Mouse (Mus musculus) hindbrain, embryonic 11.5 days (tissue): ENCODE measurements around the gene Stag1. TPM values are rescaled to one million over a fixed set of nuclear protein-coding genes. Genes with fewer than 3 reads are reported as not detected.

Source experiments
- ATAC-seq: fragments of 200-750 bp; cut with Nextera tagmentation; 2 replicates; pipeline ENCODE4 v1.8.0; 2017; ENCODE audit warnings: mild to moderate bottlenecking, moderate TSS enrichment, moderate library complexity; ENCODE audit not compliant: low FRiP score
- DNase-seq: peaks from one replicate; pipeline ENCODE4 v3.0.0-alpha.2; 2015; ENCODE audit warnings: low spot score
- H3K27ac ChIP-seq: fragments of 300-500 bp; sonication (generic); 2 replicates; pipeline ENCODE4 v1.5.1; 2014; ENCODE audit warnings: mild to moderate bottlenecking, low read depth, low read length
- H3K27me3 ChIP-seq: fragments of 300-500 bp; sonication (generic); 2 replicates; pipeline ENCODE4 v1.6.1; 2014; ENCODE audit warnings: mild to moderate bottlenecking, low read length, moderate library complexity, mixed read lengths; ENCODE audit not compliant: control insufficient read depth, insufficient read depth
- H3K36me3 ChIP-seq: fragments of 300-500 bp; sonication (generic); 2 replicates; pipeline ENCODE4 v1.6.1; 2014; ENCODE audit warnings: mild to moderate bottlenecking, low read length, moderate library complexity, mixed read lengths; ENCODE audit not compliant: control insufficient read depth, insufficient read depth
- H3K4me1 ChIP-seq: fragments of 300-500 bp; sonication (generic); replicated peaks from 2 replicates; pipeline ENCODE4 v1.6.1; 2014; ENCODE audit warnings: low read length, mixed read lengths; ENCODE audit not compliant: control insufficient read depth, insufficient read depth
- H3K4me2 ChIP-seq: fragments of 300-500 bp; sonication (generic); replicated peaks from 2 replicates; pipeline ENCODE4 v1.6.1; 2014; ENCODE audit warnings: mild to moderate bottlenecking, low read depth, low read length
- H3K4me3 ChIP-seq: fragments of 300-500 bp; sonication (generic); 2 replicates; pipeline ENCODE4 v1.5.1; 2014; ENCODE audit warnings: low read depth, low read length
- H3K9ac ChIP-seq: fragments of 300-500 bp; sonication (generic); 2 replicates; pipeline ENCODE4 v1.6.1; 2014; ENCODE audit warnings: low read depth, low read length
- H3K9me3 ChIP-seq: fragments of 300-500 bp; sonication (generic); 2 replicates; pipeline ENCODE4 v1.6.1; 2016; ENCODE audit warnings: low read length; ENCODE audit not compliant: control insufficient read depth
- whole genome bisulfite sequencing: fragments of 180-500 bp; shearing (Covaris S2); extraction: QIAGEN DNeasy Blood & Tissue Kit; methylation state at CpG from one replicate; pipeline ENCODE4 v1.1.7; 2014; 5-methylcytosine and 5-hydroxymethylcytosine counted together
- polyA plus RNA-seq: library from polyadenylated mRNA; unstranded; fragments of >200 nt; fragmentation: Nextera tagmentation; extraction: Ambion mirVana; gene quantifications from 2 replicates; pipeline ENCODE4 v1.2.1, GENCODE M21; 2014

Stag1 gene
- polyA plus RNA-seq, 1 experiment from 2014 or later: 57.4 TPM

DNA sequence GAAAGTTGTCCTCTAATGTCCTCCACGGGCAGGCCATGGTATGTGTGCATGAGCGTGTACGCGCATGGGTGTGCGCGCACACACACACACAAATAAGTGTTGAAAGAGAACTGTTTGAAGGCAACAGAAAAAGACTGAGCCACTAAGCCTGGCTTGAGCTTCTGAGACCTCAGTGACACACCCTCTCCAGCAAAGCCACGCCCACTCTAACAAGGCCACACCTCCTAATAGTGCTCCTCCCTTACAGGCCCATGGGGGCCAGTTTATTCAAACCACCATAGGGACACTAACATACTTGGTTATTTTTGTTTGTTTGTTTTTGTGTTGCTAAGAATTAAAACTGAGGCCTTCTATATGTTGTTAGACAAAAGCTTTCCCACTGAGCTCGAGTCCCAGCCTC is 1.3 kb upstream of the Stag1 start:
- Histone ChIP-seq H3K36me3 (no peaks in the 10 kb centered on the region), H3K27ac (no peak overlapping the region), H3K4me1 (no peaks in the 10 kb centered on the region; the same call in 1 of the 2 replicates), H3K9me3 (no peaks in the 10 kb centered on the region), H3K9ac (no peak overlapping the region), H3K4me3 (no peak overlapping the region), H3K4me2 (no peak overlapping the region), H3K27me3 (no peaks in the 10 kb centered on the region)
- ATAC-seq (no peak), DNase-seq (no peak)
- 90% methylated on average over 8 of the region's 8 CpGs for WGBS

GRCm38 (mm10) chr9:100599761-100600328 is 2.2 kb downstream of the Stag1 start:
- peak; percentile 27; the same call in 1 of the 2 replicates for ATAC-seq
- 33% methylated on average over 3 of the region's 3 CpGs for WGBS
- no peaks in the 10 kb centered on the region; the same call in 1 of the 2 replicates for H3K4me1 ChIP-seq
- no peaks in the 10 kb centered on the region for H3K27me3 ChIP-seq
- no peak overlapping the region for H3K9ac ChIP-seq
- H3K27ac ChIP-seq: no peak overlapping the region
- H3K4me3 ChIP-seq: no peak overlapping the region
- H3K4me2 ChIP-seq: no peak overlapping the region
- peak; percentile 47 for DNase-seq
- H3K36me3 ChIP-seq: no peaks in the 10 kb centered on the region
- no peaks in the 10 kb centered on the region for H3K9me3 ChIP-seq

GRCm38 (mm10) chr9:100602130-100602529 is 4.5 kb downstream of the Stag1 start:
- no peak overlapping the region for H3K4me3 ChIP-seq
- no peak overlapping the region for H3K9ac ChIP-seq
- H3K27ac ChIP-seq: no peak overlapping the region
- no peaks in the 10 kb centered on the region for H3K36me3 ChIP-seq
- no peak overlapping the region for H3K4me2 ChIP-seq
- no peaks in the 10 kb centered on the region for H3K27me3 ChIP-seq
- no peak for DNase-seq
- ATAC-seq: no peak
- no peaks in the 10 kb centered on the region; the same call in 1 of the 2 replicates for H3K4me1 ChIP-seq
- WGBS: 89% methylated on average over 1 of the region's 1 CpGs
- no peaks in the 10 kb centered on the region for H3K9me3 ChIP-seq

DNA sequence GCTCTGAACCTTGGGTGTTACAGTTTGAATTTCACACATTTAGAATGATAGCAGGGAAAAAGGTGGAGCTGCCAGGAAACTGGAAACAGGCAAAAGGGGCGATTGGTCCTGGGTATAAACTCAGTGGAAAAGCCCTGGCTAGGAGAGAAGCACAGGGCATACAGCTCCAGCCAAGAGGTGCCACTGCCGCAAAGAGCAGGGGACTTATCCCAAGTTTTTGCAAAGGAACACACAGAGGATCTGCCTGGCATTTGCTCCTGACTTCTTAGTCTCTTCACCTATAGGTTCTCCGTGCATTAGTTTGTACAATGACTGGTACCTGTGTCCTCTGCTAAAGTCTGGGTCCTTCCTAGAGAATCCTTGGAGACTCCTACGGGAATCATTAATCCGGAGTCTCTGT is 5.6 kb downstream of the Stag1 start:
- Histone ChIP-seq H3K27me3 (no peaks in the 10 kb centered on the region), H3K4me1 (no peaks in the 10 kb centered on the region; the same call in 1 of the 2 replicates), H3K9ac (no peak overlapping the region), H3K4me3 (no peak overlapping the region), H3K27ac (no peak overlapping the region), H3K9me3 (no peaks in the 10 kb centered on the region), H3K36me3 (no peaks in the 10 kb centered on the region), H3K4me2 (no peak overlapping the region)
- ATAC-seq (no peak), DNase-seq (no peak)
- WGBS: 78% methylated on average over 5 of the region's 5 CpGs

DNA sequence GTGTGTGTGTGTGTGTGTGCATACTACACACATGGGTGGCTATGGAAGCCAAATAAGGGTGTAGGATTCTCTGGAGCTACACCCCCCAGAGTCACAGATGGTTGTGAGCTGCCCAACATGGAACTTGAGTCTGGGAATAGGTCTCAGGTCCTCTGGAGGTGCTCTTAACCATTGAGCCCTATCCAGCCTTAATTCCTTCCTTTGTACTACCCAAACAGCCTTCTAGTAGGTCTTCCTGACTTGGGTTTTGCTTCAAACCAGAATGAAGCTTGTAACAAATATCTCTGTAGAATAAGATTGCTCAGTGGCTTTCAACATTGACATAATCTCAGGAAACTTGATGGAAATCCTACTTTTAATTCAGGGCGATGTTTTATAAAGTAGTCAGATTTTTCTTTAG is 7.9 kb downstream of the Stag1 start:
- no peaks in the 10 kb centered on the region for H3K36me3 ChIP-seq
- ATAC-seq (no peak), DNase-seq (no peak)
- no peak overlapping the region for H3K4me3 ChIP-seq
- H3K27me3 ChIP-seq: no peaks in the 10 kb centered on the region
- H3K4me1 ChIP-seq: no peaks in the 10 kb centered on the region
- WGBS: 91% methylated on average over 1 of the region's 1 CpGs
- no peak overlapping the region for H3K4me2 ChIP-seq
- no peak overlapping the region for H3K9ac ChIP-seq
- H3K9me3 ChIP-seq: no peaks in the 10 kb centered on the region
- no peak overlapping the region for H3K27ac ChIP-seq

- no peak for DNase-seq
- Histone ChIP-seq H3K4me3 (no peak overlapping the region), H3K4me1 (no peaks in the 10 kb centered on the region), H3K9me3 (no peaks in the 10 kb centered on the region), H3K27ac (no peak overlapping the region), H3K27me3 (no peaks in the 10 kb centered on the region), H3K9ac (no peak overlapping the region), H3K4me2 (no peak overlapping the region), H3K36me3 (no peaks in the 10 kb centered on the region)
- whole genome bisulfite sequencing: 53% methylated on average over 7 of the region's 7 CpGs
- no peak for ATAC-seq
These were observed 8.5 kb downstream of the Stag1 start for GRCm38 (mm10) chr9:100605985-100606554.

DNA sequence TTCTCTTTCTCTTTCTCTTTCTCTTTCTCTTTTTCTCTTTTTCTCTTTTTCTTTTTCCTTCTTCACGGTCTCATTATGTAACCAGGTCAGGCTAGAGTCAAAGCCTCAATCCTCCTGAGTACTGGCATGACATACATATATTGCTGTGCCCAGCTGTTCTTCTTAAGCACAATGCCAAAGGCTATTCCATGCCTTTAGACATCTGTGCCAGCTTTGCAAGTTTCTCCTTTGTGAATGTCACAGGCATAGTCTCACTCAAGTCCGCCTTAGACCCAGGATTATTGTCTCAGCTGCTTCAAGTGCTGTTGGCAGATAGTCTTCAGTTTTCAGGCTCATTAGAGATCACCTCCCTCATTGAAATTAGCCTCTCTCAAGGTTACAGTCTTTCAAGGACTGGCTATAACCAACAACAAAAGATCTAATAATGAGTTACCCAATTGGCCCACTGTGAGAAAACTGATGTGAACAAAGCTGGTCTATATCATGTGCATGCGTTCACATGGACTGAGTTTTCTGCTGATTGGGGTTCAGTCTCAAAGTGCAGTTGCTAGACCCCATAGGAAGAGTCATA is 16.0 kb downstream of the Stag1 start:
- no peak overlapping the region for H3K27ac ChIP-seq
- DNase-seq: no peak

DNA sequence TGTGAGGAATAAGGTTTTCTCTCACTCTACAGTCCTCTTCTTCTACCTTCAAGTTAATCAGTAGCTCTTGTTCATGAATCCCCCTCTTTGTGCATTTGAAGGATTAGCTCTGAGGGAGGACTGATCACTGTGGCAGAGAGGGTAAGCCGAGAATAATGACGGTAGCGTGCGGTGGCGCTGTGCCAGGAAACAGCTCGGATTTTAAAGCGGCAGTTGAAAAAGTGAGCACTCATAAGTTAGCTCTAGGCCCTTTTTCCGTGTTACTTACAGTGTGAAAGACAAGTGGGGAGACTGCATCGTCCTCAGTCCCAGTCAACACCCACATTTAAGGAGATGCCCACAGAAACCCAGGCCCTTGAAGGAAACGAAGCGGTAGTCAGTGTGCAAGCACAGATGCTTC is 19.3 kb downstream of the Stag1 start:
- no peaks in the 10 kb centered on the region for H3K27me3 ChIP-seq
- H3K4me1 ChIP-seq: no peaks in the 10 kb centered on the region
- 59% methylated on average over 11 of the region's 11 CpGs for WGBS
- no peak overlapping the region for H3K27ac ChIP-seq
- no peaks in the 10 kb centered on the region for H3K9me3 ChIP-seq
- H3K36me3 ChIP-seq: no peaks in the 10 kb centered on the region
- H3K4me2 ChIP-seq: no peak overlapping the region
- ATAC-seq (no peak), DNase-seq (no peak)
- H3K4me3 ChIP-seq: no peak overlapping the region
- no peak overlapping the region for H3K9ac ChIP-seq

More for the DNA sequence above, 16.0 kb downstream of the Stag1 start:
- H3K27me3 ChIP-seq: no peaks in the 10 kb centered on the region
- ATAC-seq: no peak
- H3K9me3 ChIP-seq: no peaks in the 10 kb centered on the region
- H3K9ac ChIP-seq: no peak overlapping the region
- no peaks in the 10 kb centered on the region for H3K36me3 ChIP-seq
- no peak overlapping the region for H3K4me2 ChIP-seq
- no peaks in the 10 kb centered on the region for H3K4me1 ChIP-seq
- H3K4me3 ChIP-seq: no peak overlapping the region
- 87% methylated on average over 3 of the region's 3 CpGs for WGBS

DNA sequence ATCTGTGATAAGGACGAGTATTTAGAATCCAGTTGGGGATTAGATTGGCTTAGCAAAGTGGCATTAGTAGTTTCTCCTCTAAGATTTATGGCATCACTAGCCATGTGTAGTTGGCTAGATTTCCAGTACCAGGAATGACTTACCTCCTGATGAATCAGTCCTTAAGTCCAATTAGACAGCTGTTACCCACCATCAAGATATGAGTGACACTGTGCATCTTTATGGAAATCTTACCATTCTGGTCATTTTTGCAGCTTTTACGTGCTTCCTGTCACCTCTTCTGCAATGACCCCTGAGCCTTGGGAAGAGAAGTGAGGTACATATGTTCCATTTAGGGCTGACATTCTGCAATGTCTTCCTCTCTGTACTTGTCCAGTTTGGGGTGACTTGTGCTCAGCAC is 28.7 kb downstream of the Stag1 start:
- DNase-seq: no peak
- Histone ChIP-seq H3K4me1 (no peaks in the 10 kb centered on the region), H3K4me2 (no peak overlapping the region), H3K27me3 (no peaks in the 10 kb centered on the region), H3K27ac (no peak overlapping the region), H3K9me3 (no peaks in the 10 kb centered on the region), H3K9ac (no peak overlapping the region), H3K4me3 (no peak overlapping the region), H3K36me3 (no peaks in the 10 kb centered on the region)
- WGBS: 81% methylated on average over 2 of the region's 2 CpGs
- ATAC-seq: no peak
